Mouse (Mus musculus) brain, embryonic 14.5 days (tissue): Measurements from ENCODE around the gene Stxbp6.

Source experiments
- CTCF ChIP-seq: fragments of 200-500 bp; IDR thresholded peaks from 2 replicates; pipeline ENCODE4 v1.5.1; 2012; ENCODE audit warnings: inconsistent platforms, mild to moderate bottlenecking, moderate library complexity, borderline replicate concordance; ENCODE audit not compliant: insufficient read depth, insufficient read length; ENCODE audit errors: extremely low read depth
- POLR2A ChIP-seq: fragments of 200-500 bp; IDR thresholded peaks from 2 replicates; pipeline ENCODE4 v1.6.1; 2012; ENCODE audit warnings: mild to moderate bottlenecking, inconsistent platforms, borderline replicate concordance; ENCODE audit not compliant: poor library complexity, insufficient read depth, insufficient read length, severe bottlenecking; ENCODE audit errors: extremely low read depth

GRCm38 (mm10) chr12:45026347-45026746, 48.2 kb downstream of the Stxbp6 start:
- no peak for TF ChIP-seq POLR2A
- TF ChIP-seq CTCF: no peak
